Mouse (Mus musculus) small intestine, adult 2 months (tissue): ENCODE results near the gene Ppp2r2c. TPM values are rescaled to one million over a fixed set of nuclear protein-coding genes. Genes with fewer than 3 reads are reported as not detected.

Experiments
- H3K27ac ChIP-seq: fragments of 200-500 bp; 2 replicates; pipeline ENCODE4 v1.5.1; 2012; ENCODE audit warnings: low read depth, low read length, control low read depth, inconsistent platforms; ENCODE audit not compliant: insufficient read depth
- H3K27me3 ChIP-seq: fragments of 200-500 bp; 2 replicates; pipeline ENCODE4 v1.6.1; 2012; ENCODE audit warnings: mild to moderate bottlenecking, moderate library complexity, low read length, inconsistent platforms; ENCODE audit not compliant: control insufficient read depth, insufficient read depth
- H3K36me3 ChIP-seq: fragments of 200-500 bp; 2 replicates; pipeline ENCODE4 v1.6.1; 2012; ENCODE audit warnings: mild to moderate bottlenecking, low read length, control low read depth, inconsistent platforms; ENCODE audit not compliant: control insufficient read depth, insufficient read depth
- H3K4me1 ChIP-seq: fragments of 200-500 bp; 2 replicates; pipeline ENCODE4 v1.6.1; 2012; ENCODE audit warnings: low read length, inconsistent platforms, mixed read lengths; ENCODE audit not compliant: control insufficient read depth, insufficient read depth, insufficient read length
- H3K4me3 ChIP-seq: fragments of 200-500 bp; 2 replicates; pipeline ENCODE4 v1.5.1; 2012; ENCODE audit warnings: low read depth, mild to moderate bottlenecking, control low read depth, inconsistent platforms, low read length, moderate library complexity
- CTCF ChIP-seq: fragments of 200-500 bp; IDR thresholded peaks from 2 replicates; pipeline ENCODE4 v1.5.1; 2012; ENCODE audit warnings: low read depth, mild to moderate bottlenecking, control low read depth, inconsistent platforms, low read length, moderate library complexity, mixed read lengths; ENCODE audit not compliant: insufficient replicate concordance, insufficient read length; ENCODE audit errors: extremely low read depth
- POLR2A ChIP-seq: fragments of 200-500 bp; IDR thresholded peaks from 2 replicates; pipeline ENCODE4 v1.6.1; 2012; ENCODE audit warnings: low read depth, mild to moderate bottlenecking, control low read depth, inconsistent platforms, low read length, moderate library complexity
- WGBS: fragments of 180-500 bp; shearing (Covaris S2); methylation state at CpG from one replicate; pipeline ENCODE4 v1.1.7; 2018; 5-methylcytosine and 5-hydroxymethylcytosine counted together
- polyA plus RNA-seq: library from polyadenylated mRNA; depleted of rRNA; stranded (reverse); fragments of >200 nt; gene quantifications from 2 replicates; pipeline ENCODE4 v1.2.3, GENCODE M21; 2012

Ppp2r2c gene
- polyA plus RNA-seq, 1 experiment, result 0.89 TPM

- TF ChIP-seq POLR2A (no peak), CTCF (no peak)
- no peak overlapping the region for H3K27ac ChIP-seq
- 61% methylated on average over 3 of the region's 3 CpGs for WGBS
- H3K36me3 ChIP-seq, result no peaks in the 10 kb centered on the region
- H3K27me3 ChIP-seq, result no peaks in the 10 kb centered on the region
- H3K4me3 ChIP-seq, result no peak overlapping the region
- peaks cover 3% of the 10 kb centered on the region; the same call in 1 of the 2 replicates for H3K4me1 ChIP-seq
Observed at GRCm38 (mm10) chr5:36915256-36915655, 46.9 kb downstream of the Ppp2r2c start.

- TF ChIP-seq CTCF (no peak), POLR2A (no peak)
- H3K27me3 ChIP-seq, result no peaks in the 10 kb centered on the region
- H3K27ac ChIP-seq, result no peak overlapping the region
- H3K4me3 ChIP-seq, result no peak overlapping the region
- 69% methylated on average over 4 of the region's 4 CpGs for WGBS
- H3K4me1 ChIP-seq, result peaks cover 3% of the 10 kb centered on the region; the same call in 1 of the 2 replicates
- H3K36me3 ChIP-seq, result no peaks in the 10 kb centered on the region
Observed at GRCm38 (mm10) chr5:36916581-36916980, 48.3 kb downstream of the Ppp2r2c start.

GRCm38 (mm10) chr5:36917245-36917644, 48.9 kb downstream of the Ppp2r2c start:
- H3K27me3 ChIP-seq, result no peaks in the 10 kb centered on the region
- H3K4me1 ChIP-seq, result peaks cover 3% of the 10 kb centered on the region; the same call in 1 of the 2 replicates
- TF ChIP-seq CTCF, result no peak
- no peak for TF ChIP-seq POLR2A
- H3K27ac ChIP-seq, result no peak overlapping the region
- 75% methylated on average over 4 of the region's 4 CpGs for WGBS
- H3K36me3 ChIP-seq, result no peaks in the 10 kb centered on the region
- no peak overlapping the region for H3K4me3 ChIP-seq

- Histone ChIP-seq H3K4me3 (no peak overlapping the region), H3K4me1 (peaks cover 3% of the 10 kb centered on the region; the same call in 1 of the 2 replicates), H3K27ac (no peak overlapping the region), H3K36me3 (no peaks in the 10 kb centered on the region), H3K27me3 (no peaks in the 10 kb centered on the region)
- TF ChIP-seq CTCF (no peak), POLR2A (no peak)
- 68% methylated on average over 7 of the region's 7 CpGs for WGBS
Observed at GRCm38 (mm10) chr5:36918016-36918415, 49.7 kb downstream of the Ppp2r2c start.

GRCm38 (mm10) chr5:36920072-36920471, 51.8 kb downstream of the Ppp2r2c start:
- no peak for TF ChIP-seq CTCF
- no peak for TF ChIP-seq POLR2A
- Histone ChIP-seq H3K27ac (no peak overlapping the region), H3K27me3 (no peaks in the 10 kb centered on the region), H3K4me3 (no peak overlapping the region), H3K4me1 (peaks cover 3% of the 10 kb centered on the region; the same call in 1 of the 2 replicates), H3K36me3 (no peaks in the 10 kb centered on the region)
- 34% methylated on average over 1 of the region's 1 CpGs for WGBS

GRCm38 (mm10) chr5:36921871-36922270, 53.6 kb downstream of the Ppp2r2c start:
- Histone ChIP-seq H3K27ac (no peak overlapping the region), H3K27me3 (no peaks in the 10 kb centered on the region), H3K4me1 (peaks cover 3% of the 10 kb centered on the region; the same call in 1 of the 2 replicates), H3K4me3 (no peak overlapping the region), H3K36me3 (no peaks in the 10 kb centered on the region)
- WGBS, result 86% methylated on average over 1 of the region's 1 CpGs
- no peak for TF ChIP-seq POLR2A
- TF ChIP-seq CTCF, result no peak

- 53% methylated on average over 10 of the region's 10 CpGs for WGBS
- H3K27ac ChIP-seq, result no peak overlapping the region
- no peaks in the 10 kb centered on the region for H3K36me3 ChIP-seq
Observed at GRCm38 (mm10) chr5:36922811-36923210, 54.5 kb downstream of the Ppp2r2c start.

More at GRCm38 (mm10) chr5:36922811-36923210, 54.5 kb downstream of the Ppp2r2c start:
- peaks cover 3% of the 10 kb centered on the region; the same call in 1 of the 2 replicates for H3K4me1 ChIP-seq
- H3K27me3 ChIP-seq, result no peaks in the 10 kb centered on the region
- no peak for TF ChIP-seq CTCF
- TF ChIP-seq POLR2A, result no peak
- no peak overlapping the region for H3K4me3 ChIP-seq
